Mouse (Mus musculus): ENCODE results near the gene Tyro3.

The Tyro3 gene

GRCm38 (mm10) chr2:119804275-119804628, 6.7 kb downstream of the Tyro3 start:
- DNase-seq (ENCODE audit: low spot score in 2 of 2), result no peak

- DNase-seq (ENCODE audit: low spot score in 2 of 2), result no peak
Measured at GRCm38 (mm10) chr2:119804776-119805175, 7.2 kb downstream of the Tyro3 start.

DNA sequence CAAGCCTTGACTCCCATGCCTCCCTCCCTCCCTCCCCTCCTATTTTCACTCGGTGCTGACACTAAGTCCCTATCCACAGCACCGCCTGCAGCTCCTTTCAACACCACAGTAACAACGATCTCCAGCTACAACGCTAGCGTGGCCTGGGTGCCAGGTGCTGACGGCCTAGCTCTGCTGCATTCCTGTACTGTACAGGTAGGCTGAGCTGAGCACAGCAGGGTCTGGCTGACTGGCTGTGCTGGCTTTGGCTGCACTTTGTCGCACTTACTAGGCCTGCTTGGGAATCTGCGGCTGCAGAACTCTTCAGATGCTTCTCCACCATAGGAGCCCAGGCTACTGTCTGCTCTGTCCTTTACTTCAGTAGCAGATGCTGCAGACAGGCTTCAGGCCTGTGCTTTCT, 8.0 kb downstream of the Tyro3 start:
- no peak for DNase-seq (ENCODE audit: low spot score in 2 of 2)

GRCm38 (mm10) chr2:119808438-119808837, 10.9 kb downstream of the Tyro3 start:
- no peak for DNase-seq (ENCODE audit: low spot score in 2 of 2)

- no peak for DNase-seq (ENCODE audit: low spot score in 2 of 2)
Measured at GRCm38 (mm10) chr2:119808881-119809280, 11.3 kb downstream of the Tyro3 start.

GRCm38 (mm10) chr2:119810890-119811289, 13.4 kb downstream of the Tyro3 start:
- no peak for DNase-seq (ENCODE audit: low spot score in 2 of 2)

- DNase-seq (ENCODE audit: low spot score in 2 of 2), result no peak
Measured at GRCm38 (mm10) chr2:119811490-119812146, 14.1 kb downstream of the Tyro3 start.

GRCm38 (mm10) chr2:119814376-119814933, 16.9 kb downstream of the Tyro3 start:
- peak; percentile 58 to 83 for DNase-seq (ENCODE audit: low spot score in 2 of 2)

DNA sequence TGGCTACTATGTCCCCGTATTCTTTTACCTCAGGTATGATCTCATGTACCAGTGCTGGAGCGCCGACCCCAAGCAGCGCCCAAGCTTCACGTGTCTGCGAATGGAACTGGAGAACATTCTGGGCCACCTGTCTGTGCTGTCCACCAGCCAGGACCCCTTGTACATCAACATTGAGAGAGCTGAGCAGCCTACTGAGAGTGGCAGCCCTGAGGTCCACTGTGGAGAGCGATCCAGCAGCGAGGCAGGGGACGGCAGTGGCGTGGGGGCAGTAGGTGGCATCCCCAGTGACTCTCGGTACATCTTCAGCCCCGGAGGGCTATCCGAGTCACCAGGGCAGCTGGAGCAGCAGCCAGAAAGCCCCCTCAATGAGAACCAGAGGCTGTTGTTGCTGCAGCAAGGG, 19.1 kb downstream of the Tyro3 start:
- DNase-seq (ENCODE audit: low spot score in 2 of 2), result no peak

DNA sequence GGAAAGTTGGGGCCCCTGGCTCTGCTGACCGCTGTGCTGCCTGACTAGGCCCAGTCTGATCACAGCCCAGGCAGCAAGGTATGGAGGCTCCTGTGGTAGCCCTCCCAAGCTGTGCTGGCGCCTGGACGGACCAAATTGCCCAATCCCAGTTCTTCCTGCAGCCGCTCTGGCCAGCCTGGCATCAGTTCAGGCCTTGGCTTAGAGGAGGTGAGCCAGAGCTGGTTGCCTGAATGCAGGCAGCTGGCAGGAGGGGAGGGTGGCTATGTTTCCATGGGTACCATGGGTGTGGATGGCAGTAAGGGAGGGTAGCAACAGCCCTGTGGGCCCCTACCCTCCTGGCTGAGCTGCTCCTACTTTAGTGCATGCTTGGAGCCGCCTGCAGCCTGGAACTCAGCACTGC, 19.5 kb downstream of the Tyro3 start:
- DNase-seq (ENCODE audit: low spot score in 2 of 2), result peak; percentile 59 to 84

GRCm38 (mm10) chr2:119818668-119819272, 21.2 kb downstream of the Tyro3 start:
- no peak for DNase-seq (ENCODE audit: low spot score in 2 of 2)

GRCm38 (mm10) chr2:119821136-119821535, 23.6 kb downstream of the Tyro3 start:
- no peak for DNase-seq (ENCODE audit: low spot score in 2 of 2)

DNA sequence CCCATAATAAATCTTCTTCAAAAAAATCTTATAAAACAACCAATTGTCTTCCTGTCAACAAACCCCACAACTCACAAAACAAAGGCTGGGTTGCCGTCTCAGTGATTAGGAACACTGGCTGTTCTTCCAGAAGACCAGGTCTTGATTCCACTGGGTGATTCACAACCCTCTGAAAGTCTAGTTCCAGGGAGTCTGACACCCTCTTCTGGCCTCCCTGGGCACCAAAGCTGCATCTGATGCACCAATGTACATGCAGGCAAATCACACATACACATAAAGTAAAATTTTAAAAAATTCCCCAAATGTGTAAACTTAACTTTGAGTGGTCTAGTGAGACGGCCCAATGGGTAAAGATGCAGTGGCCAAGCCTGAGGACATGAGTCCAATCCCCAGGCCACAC, 33.0 kb downstream of the Tyro3 start:
- no peak for DNase-seq (ENCODE audit: low spot score in 2 of 2)

DNA sequence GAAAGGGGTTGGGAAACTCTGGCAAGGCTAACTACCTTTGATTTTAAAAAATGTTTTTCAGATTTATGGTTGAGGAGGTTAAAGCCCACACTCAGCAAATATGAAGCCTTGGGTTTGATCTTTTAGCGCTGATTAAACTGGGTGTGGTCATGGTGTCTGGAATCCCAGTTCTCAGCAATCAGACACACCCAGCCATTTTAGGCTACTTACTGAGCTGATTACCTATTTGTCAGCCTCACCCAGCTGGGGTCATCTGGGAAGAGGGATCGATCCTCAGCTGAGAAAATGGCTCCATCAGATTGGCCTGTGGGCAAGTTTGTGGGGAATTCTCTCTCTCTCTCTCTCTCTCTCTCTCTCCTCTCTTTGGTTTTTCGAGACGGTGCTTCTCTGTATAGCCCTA, 36.7 kb downstream of the Tyro3 start:
- DNase-seq (ENCODE audit: low spot score in 2 of 2), result no peak

DNA sequence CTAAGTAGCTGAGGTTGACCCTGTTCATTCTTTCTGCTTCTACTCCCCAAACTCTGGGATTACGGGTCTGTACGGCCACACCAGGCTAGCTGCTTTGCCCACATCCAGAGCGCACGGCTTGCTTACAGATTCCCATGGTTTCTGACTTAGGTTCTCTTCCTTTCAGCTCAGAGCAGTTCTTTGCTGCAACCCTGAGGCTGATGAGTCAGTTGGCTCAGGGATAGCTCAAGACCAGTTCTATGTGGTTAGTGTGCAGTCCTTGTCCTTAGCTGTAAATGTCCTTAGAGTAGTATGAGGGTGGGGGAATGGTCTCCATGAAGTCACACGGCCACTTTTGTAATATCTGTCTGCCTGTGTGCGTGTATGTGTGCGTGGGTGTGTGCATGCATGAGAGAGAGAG, 40.1 kb downstream of the Tyro3 start:
- no peak for DNase-seq (ENCODE audit: low spot score in 2 of 2)

GRCm38 (mm10) chr2:119838363-119839156, 41.0 kb downstream of the Tyro3 start:
- DNase-seq (ENCODE audit: low spot score in 2 of 2), result no peak

DNA sequence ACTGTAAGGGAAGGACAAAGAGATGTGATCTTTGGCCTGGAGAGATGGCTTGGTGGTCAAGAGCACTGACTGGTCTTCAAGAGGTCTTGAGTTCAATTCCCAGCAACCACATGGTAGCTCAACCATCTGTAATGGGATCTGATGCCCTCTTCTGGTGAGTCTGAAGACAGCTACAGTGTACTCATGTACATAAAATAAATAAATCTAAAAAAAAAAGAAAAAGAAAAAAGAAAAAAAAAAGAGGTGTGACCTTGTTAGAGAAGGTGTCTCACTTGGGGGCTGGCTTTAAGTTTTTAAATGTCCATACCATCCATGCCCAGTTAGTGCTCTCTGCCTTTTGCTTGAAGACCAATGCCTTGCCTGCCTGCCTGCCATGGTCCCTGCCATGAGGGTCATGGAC, 42.5 kb downstream of the Tyro3 start:
- DNase-seq (ENCODE audit: low spot score in 2 of 2), result no peak

GRCm38 (mm10) chr2:119842000-119842399, 44.5 kb downstream of the Tyro3 start:
- no peak for DNase-seq (ENCODE audit: low spot score in 2 of 2)

- no peak for DNase-seq (ENCODE audit: low spot score in 2 of 2)
Measured at GRCm38 (mm10) chr2:119843526-119843925, 46.0 kb downstream of the Tyro3 start.

DNA sequence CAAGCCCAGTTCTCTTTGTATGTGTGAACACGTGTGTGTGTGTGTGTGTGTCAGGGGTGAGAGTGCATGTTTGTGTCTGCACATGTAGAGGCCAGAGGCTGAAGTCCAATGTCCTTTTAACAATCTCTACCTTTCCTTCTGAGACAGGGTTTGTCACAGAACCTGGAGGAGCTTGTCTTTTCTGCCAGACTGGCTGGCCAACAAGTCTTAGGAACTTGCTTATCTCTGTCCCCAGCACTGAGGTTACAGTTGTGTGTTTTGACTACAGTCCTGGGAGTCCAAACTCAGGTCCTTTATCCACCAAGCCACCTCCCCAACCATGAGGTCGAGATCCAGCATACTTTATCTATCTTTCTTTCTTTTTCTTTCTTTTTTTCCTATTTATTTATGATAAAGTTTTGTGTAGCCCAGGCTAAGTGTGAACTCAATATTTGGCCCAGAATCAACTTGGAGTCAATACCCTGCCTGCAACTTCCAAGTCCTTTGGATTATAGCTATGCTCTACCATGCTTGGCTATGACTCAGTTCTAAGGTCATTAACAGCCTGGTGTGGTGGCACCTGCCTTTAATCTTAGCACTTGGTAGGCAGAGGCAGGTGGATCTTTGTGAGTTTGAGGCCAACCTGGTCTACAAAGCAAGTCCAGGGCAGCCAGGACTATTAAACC, 48.5 kb downstream of the Tyro3 start:
- DNase-seq (ENCODE audit: low spot score in 2 of 2), result no peak

- peak; percentile 23 to 64 for DNase-seq (ENCODE audit: low spot score in 2 of 2)
Measured at GRCm38 (mm10) chr2:119846929-119847328, 49.4 kb downstream of the Tyro3 start.

DNA sequence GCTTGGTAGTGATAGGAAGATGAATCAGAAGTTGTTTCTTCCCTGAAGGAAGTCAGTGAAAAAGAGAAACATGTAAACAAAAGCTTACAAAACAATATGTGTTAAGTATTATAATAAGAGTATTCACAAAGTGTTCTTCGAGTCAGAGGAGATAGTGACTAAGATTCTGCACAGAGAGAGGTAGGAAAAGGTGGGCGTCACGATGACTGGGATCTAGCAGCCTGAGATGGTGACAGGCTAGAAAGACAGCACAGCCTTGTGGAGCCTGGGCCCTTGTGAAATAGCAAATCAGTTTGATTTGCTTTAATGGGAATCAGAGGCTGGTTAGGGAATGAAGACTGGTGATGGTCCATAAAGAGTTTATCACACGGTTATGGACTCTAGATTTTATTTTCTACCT, 56.3 kb downstream of the Tyro3 start:
- no peak for DNase-seq (ENCODE audit: low spot score in 2 of 2)
